Mouse (Mus musculus) right cerebral cortex, postnatal 10 days (tissue): ENCODE results near the gene Bicc1.

Source experiments
- DNase-seq, 2 experiments: peaks; one replicate each; pipeline ENCODE4 v3.0.0; 2021; ENCODE audit warnings: low spot score in 2 of 2

The Bicc1 gene

DNA sequence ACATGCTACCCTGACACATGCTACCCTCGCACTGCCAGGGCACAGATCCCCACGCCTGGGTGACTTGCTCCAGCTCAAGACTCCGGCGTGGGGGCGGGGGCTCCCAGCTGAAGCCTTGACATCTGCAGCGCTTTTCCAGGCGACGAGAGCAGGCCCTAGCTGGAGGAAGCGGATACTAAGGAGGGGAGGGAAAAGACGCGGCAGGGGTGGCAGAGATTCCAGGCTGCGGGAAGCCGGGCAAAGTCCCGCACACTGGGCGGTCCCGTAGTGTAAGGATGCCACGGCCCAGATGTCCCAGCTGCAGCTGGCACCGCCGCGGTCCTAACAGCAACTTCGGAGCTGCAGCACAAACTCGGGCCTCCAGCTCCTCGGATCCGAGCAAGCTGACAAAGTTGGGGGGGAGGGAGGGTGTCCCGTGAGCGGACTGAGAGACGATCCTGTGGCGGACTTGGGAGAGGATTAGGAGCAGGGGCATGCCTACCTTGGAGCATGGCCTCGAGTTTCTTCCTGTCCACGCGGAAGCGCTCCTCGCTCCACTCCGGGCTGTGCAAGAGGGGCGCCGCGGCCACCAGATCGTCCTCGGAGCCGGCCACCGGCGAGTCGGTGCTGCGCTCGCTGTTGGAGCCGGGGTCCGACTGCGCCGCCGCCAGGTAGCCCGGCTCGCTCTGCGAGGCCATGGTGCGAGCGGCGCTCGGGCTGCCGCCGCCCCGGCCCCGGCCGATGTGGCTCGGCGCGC lies 392 bp downstream of the Bicc1 start:
- DNase-seq: peak; percentile 46 to 52

DNA sequence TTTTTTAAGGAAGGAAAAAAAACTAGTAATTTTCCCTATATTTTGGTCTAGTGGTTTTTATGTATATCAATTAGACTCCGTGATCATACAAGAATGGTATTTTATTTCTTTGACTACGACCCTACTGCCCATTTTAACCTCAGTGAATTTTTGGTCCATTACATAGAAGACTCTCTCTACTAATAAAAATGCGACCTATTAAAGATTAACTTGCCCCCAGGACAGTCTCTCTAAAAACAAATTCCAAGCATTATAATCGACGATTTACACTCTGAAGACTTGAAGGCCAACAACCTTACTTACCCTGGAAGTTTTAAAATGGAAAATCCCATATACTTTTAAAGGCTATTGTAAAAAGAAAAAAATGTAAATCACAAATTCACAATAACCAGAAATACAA lies 2.9 kb downstream of the Bicc1 start:
- DNase-seq: no peak

- no peak for DNase-seq
Observed at GRCm38 (mm10) chr10:71153610-71154009, 5.9 kb downstream of the Bicc1 start.

DNA sequence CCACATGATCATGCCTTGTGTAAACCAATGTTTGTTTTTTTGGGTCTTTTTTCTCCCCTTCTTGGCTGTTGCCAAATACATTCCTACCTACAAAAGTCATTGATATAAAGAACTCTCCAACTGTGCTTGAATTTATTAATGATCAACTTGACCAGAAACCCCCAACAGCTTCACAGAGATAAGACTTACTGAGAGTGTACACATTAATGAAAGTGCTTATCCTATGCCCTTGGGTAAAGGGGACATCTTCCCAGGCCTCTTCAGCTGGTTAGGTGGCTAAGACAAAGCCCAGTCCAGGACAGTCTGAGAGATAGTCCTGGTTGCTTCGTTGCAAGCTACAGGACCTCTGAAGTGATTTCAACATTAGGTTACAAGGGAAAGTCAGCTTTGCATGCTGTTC lies 6.4 kb downstream of the Bicc1 start:
- DNase-seq: no peak

DNA sequence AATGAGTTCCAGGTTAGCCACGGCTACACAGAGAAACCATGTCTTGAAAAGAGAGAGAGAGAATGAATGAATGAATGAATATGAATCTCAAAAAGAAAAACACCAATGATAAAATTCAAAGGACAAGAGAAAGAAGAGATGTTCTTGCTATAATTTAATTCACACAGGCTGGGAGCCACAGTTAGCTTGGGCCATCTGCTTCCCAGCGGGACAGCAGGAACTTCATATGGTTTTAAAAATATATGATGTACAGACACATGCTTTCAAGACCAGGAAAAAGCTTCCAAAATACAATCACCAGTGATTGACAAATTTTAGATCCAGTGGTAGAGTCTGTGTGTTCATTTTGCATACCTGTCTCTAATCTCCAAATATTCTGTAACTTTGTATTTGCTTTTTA lies 9.0 kb downstream of the Bicc1 start:
- DNase-seq: peak; percentile 51 to 78

DNA sequence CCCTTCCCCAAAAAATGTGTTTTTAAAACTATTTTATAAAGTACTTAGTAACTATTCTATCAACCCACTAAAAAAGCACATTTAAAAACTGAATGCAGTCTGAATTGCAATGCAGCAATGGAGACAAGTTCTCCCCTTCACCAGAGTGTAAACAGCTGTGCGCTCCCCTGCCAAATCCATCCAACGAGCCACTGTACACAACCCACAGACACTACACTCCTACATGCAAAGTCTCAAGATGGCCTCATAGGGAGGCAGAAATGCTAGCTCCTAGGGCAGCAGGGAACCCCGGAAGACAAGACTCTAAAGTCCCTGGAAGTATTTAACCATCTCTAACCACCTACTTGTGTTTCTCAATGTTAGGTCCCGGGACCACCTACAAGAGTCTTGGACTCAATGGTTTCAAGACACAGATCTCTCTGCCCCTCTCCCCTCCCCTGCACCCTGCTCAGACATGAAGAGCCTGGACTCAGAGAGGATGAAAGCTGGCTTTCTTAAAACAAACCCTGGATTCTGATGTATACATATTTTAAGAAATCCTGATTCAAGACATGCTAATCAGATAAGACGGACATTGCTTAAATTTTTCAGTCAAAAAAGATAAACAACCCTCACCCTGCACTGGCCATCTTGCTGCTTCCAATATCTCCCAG lies 10.4 kb downstream of the Bicc1 start:
- no peak for DNase-seq

GRCm38 (mm10) chr10:71148226-71148625 lies 11.3 kb downstream of the Bicc1 start:
- no peak for DNase-seq

GRCm38 (mm10) chr10:71146681-71147615 lies 12.6 kb downstream of the Bicc1 start:
- DNase-seq: peak in 1 of 2 experiments; percentile 34

- DNase-seq: no peak
Observed at GRCm38 (mm10) chr10:71145801-71146200, 13.7 kb downstream of the Bicc1 start.

- no peak for DNase-seq
Observed at GRCm38 (mm10) chr10:71144191-71144590, 15.3 kb downstream of the Bicc1 start.

DNA sequence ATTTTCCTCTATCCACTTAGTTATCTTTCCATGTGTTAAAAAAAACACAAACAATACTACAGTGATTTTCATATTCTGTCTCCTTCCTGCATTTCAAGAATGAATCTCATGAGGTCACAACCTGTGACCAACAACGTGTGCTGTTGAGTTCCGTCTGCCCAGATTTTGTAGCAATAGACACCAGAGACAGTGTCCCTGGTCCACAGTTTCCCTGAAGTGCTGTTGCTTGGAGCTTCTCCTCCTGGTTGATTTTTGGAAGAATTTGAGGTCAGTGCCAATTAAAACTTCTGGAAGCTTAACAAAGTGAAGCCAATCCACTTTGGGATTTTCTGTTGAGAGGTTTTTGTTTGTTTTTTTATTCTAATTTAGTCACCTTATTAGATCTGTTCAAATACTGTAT lies 16.9 kb downstream of the Bicc1 start:
- DNase-seq: no peak

DNA sequence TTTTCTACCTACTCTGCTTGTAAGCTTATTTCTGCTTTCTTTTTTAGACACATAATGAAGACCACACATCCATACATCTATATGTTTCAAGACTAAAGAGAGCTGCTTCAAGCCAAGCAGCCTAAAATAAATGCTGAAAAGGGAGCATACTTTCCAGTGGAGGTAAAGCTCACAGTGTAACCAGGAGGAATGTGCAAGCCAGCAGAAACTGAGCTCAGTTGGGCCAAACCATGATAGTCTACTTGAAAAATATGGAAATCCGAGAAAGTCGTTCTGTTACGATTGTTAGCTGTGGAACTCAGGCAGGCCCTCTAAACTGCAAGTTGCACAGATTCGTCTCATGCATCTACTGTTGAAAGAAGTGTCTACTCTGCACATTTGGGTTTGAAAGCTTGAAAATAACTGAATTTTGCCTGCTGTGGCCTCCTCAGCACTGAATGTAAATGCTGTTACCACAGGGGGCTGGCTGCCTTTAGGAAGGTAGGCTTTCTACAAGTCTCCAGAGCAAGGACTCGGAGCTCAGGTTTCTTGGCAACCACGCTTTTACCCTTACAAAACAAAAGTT lies 19.1 kb downstream of the Bicc1 start:
- DNase-seq: no peak

DNA sequence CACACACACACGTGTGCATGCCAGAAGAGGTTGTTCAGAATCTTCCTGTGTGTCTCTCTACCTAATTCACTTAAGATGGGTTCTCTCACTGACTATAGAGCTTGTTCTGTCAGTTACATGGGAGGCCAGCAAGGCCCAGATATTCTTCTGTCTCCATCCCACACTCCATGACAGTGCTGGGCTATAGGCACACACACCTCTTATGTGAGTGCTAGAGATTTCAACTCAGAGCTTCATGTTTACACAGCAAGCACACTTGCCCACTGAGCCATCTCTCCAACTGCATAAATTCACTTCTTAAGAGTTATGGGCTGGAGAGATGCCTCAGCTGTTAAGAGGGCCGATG lies 20.7 kb downstream of the Bicc1 start:
- no peak for DNase-seq

- no peak for DNase-seq
Observed at GRCm38 (mm10) chr10:71138132-71138851, 21.2 kb downstream of the Bicc1 start.

GRCm38 (mm10) chr10:71137606-71138005 lies 21.9 kb downstream of the Bicc1 start:
- DNase-seq: no peak

GRCm38 (mm10) chr10:71131333-71131732 lies 28.2 kb downstream of the Bicc1 start:
- no peak for DNase-seq

GRCm38 (mm10) chr10:71130261-71130660 lies 29.2 kb downstream of the Bicc1 start:
- DNase-seq: no peak

DNA sequence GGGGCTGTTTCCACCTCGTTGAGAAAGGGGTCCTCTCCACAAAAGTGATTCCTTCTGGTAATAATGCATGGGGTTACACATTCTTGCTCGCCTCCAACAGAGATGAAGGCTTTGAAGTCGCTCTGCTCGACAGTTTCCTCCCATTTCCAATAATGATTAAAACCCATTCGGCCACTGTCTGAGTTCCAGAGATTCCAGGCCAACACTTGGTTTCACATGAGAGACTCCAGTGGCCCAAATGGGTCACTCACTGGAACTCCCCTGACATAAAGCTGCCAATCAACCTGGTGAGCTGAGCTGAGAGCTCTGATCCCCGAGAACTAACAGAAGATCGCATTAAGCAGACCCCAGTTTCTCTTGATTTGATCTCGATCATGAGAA lies 31.6 kb downstream of the Bicc1 start:
- no peak for DNase-seq

GRCm38 (mm10) chr10:71127278-71127950 lies 32.1 kb downstream of the Bicc1 start:
- no peak for DNase-seq

GRCm38 (mm10) chr10:71123974-71124373 lies 35.5 kb downstream of the Bicc1 start:
- DNase-seq: no peak

GRCm38 (mm10) chr10:71123395-71123794 lies 36.1 kb downstream of the Bicc1 start:
- DNase-seq: no peak
